Mouse (Mus musculus): ENCODE data around the gene Tas2r129. TPM values are rescaled to one million over a fixed set of nuclear protein-coding genes. Genes with fewer than 3 reads are reported as not detected.

The Tas2r129 gene
- polyA plus RNA-seq (2021; fragmentation: Nextera tagmentation), result not detected in 2 replicates
- long read RNA-seq, experiment 1, result 0 reads
- long read RNA-seq, experiment 2, result 0 reads

GRCm38 (mm10) chr6:132950802-132951201, at the start of gene Tas2r129:
TSS of gene Tas2r129 (plus strand) at chr6:132951102.

DNA sequence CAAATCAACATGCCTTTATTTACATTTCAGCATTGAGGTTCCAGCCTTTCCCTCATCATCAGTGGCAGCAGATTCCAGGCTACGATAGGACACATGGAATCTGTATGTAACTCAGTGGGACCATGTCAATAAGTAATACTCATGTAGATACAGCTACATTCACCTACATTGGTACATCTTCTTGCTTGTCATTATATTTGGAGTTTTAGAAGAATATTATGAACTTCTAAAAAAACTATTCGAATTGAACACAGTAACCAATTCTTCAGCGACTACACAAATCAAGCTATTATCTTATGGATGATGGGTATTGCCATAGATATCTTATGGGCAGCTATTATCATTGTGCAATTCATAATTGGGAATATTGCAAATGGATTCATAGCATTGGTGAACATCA, 41.6 kb upstream of the Tas2r129 start, which contains the start of gene Tas2r125:
Gene Tas2r125, plus strand, starts transcription at position 301 of the 400 bp plus-strand sequence.

GRCm38 (mm10) chr6:132957819-132958218, 6.9 kb downstream of the Tas2r129 start, which contains the start of gene Tas2r131:
TSS of gene Tas2r131 (minus strand) at chr6:132957919.

GRCm38 (mm10) chr6:132980865-132981264, 30.0 kb downstream of the Tas2r129 start, which contains the start of gene Tas2r109:
TSS of gene Tas2r109 (minus strand) at chr6:132980965.

Other genes with a start within 250 kb of the Tas2r129 start
- gene Tas2r122, start 239.2 kb upstream of the Tas2r129 start, polyA plus RNA-seq (2021; fragmentation: Nextera tagmentation), result not detected in 2 replicates
- gene Tas2r115, start 213.1 kb upstream of the Tas2r129 start, polyA plus RNA-seq (2021; fragmentation: Nextera tagmentation), result not detected in 2 replicates
- not detected in 2 replicates for gene Tas2r124, start 196.4 kb upstream of the Tas2r129 start, polyA plus RNA-seq (2021; fragmentation: Nextera tagmentation)
- gene Tas2r102, start 189.0 kb upstream of the Tas2r129 start, polyA plus RNA-seq (2021; fragmentation: Nextera tagmentation), result not detected in 2 replicates
- gene Tas2r136, start 172.9 kb upstream of the Tas2r129 start, polyA plus RNA-seq (2021; fragmentation: Nextera tagmentation), result not detected in 2 replicates
- gene Tas2r117, start 148.3 kb upstream of the Tas2r129 start, polyA plus RNA-seq (2021; fragmentation: Nextera tagmentation), result not detected in 2 replicates
- gene Tas2r123, start 104.0 kb upstream of the Tas2r129 start, polyA plus RNA-seq (2021; fragmentation: Nextera tagmentation), result not detected in 2 replicates
- not detected in 2 replicates for gene Tas2r116, start 95.7 kb upstream of the Tas2r129 start, polyA plus RNA-seq (2021; fragmentation: Nextera tagmentation)
- gene Tas2r110, start 83.1 kb upstream of the Tas2r129 start, polyA plus RNA-seq (2021; fragmentation: Nextera tagmentation), result not detected in 2 replicates
- gene Tas2r113, start 58.1 kb upstream of the Tas2r129 start, polyA plus RNA-seq (2021; fragmentation: Nextera tagmentation), result not detected in 2 replicates
- gene Tas2r125, start 41.5 kb upstream of the Tas2r129 start, polyA plus RNA-seq (2021; fragmentation: Nextera tagmentation), result not detected in 2 replicates
- not detected in 2 replicates for gene Tas2r131, start 6.8 kb downstream of the Tas2r129 start, polyA plus RNA-seq (2021; fragmentation: Nextera tagmentation)
- not detected in 2 replicates for gene Tas2r109, start 29.9 kb downstream of the Tas2r129 start, polyA plus RNA-seq (2021; fragmentation: Nextera tagmentation)
- not detected in 2 replicates for gene Tas2r103, start 86.0 kb downstream of the Tas2r129 start, polyA plus RNA-seq (2021; fragmentation: Nextera tagmentation)
- not detected in 2 replicates for gene Tas2r140, start 104.7 kb downstream of the Tas2r129 start, polyA plus RNA-seq (2021; fragmentation: Nextera tagmentation)
- gene Smim10l1, start 153.8 kb downstream of the Tas2r129 start, polyA plus RNA-seq (2021; fragmentation: Nextera tagmentation), result 219 and 274 TPM in 2 replicates

Measured in left cerebral cortex, adult 6 months (tissue).